Mouse (Mus musculus) brain, embryonic 14.5 days (tissue): ENCODE measurements around the gene Cnpy2.

Experiments used
- CTCF ChIP-seq: fragments of 200-500 bp; IDR thresholded peaks from 2 replicates; pipeline ENCODE4 v1.5.1; 2012; ENCODE audit warnings: inconsistent platforms, mild to moderate bottlenecking, moderate library complexity, borderline replicate concordance; ENCODE audit not compliant: insufficient read depth, insufficient read length; ENCODE audit errors: extremely low read depth
- POLR2A ChIP-seq: fragments of 200-500 bp; IDR thresholded peaks from 2 replicates; pipeline ENCODE4 v1.6.1; 2012; ENCODE audit warnings: mild to moderate bottlenecking, inconsistent platforms, borderline replicate concordance; ENCODE audit not compliant: poor library complexity, insufficient read depth, insufficient read length, severe bottlenecking; ENCODE audit errors: extremely low read depth

DNA sequence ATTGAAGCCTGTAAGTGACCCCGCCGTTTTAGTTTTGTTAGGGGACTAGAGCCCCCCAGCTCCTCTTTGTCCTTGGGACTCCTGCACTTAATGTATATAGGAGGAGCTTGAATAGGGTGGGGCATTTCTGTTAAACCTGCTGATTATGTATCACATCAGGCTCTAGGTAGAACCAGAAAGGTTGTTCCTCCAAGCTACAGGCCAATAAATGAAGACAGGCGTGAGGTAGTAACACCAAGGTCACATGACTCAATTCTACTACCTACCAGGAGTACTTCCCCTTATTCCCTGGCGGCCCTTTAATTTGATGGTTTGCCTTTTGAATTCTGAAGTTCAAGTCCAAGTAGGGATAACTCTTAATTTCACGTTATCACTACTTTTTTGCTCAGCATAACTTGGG, 16.2 kb downstream of the Cnpy2 start:
- TF ChIP-seq CTCF (no peak), POLR2A (no peak)
